Mouse (Mus musculus) spleen, adult 12 weeks (tissue): ENCODE measurements around the gene Far2.
"Not testable (repeated sequence)": the region's sequence is repeated elsewhere in the genome, so short reads cannot be mapped to it uniquely, and the experiment has no call there.

Source experiments
- DNase-seq: peaks from one replicate; pipeline ENCODE4 v3.0.0; 2022; ENCODE audit warnings: low spot score

Far2 gene

GRCm38 (mm10) chr6:148117696-148118095 lies 70.6 kb downstream of the Far2 start:
- DNase-seq = no peak

GRCm38 (mm10) chr6:148120703-148121102 lies 73.6 kb downstream of the Far2 start:
- DNase-seq = no peak

- not testable (repeated sequence) for DNase-seq
These were observed 79.8 kb downstream of the Far2 start for GRCm38 (mm10) chr6:148126851-148127250.

GRCm38 (mm10) chr6:148132314-148132713 lies 85.3 kb downstream of the Far2 start:
- DNase-seq = no peak

- DNase-seq = no peak
These were observed 86.5 kb downstream of the Far2 start for GRCm38 (mm10) chr6:148133536-148133935.

GRCm38 (mm10) chr6:148135769-148136382 lies 88.8 kb downstream of the Far2 start:
- DNase-seq = peak; percentile 20

GRCm38 (mm10) chr6:148139288-148139995 lies 92.4 kb downstream of the Far2 start:
- no peak for DNase-seq

- DNase-seq = no peak
These were observed 94.8 kb downstream of the Far2 start for GRCm38 (mm10) chr6:148141874-148142273.

- DNase-seq = no peak
These were observed 95.4 kb downstream of the Far2 start for GRCm38 (mm10) chr6:148142421-148142820.

- DNase-seq = not testable (repeated sequence)
These were observed 105.2 kb downstream of the Far2 start for GRCm38 (mm10) chr6:148152305-148152704.

- DNase-seq = no peak
These were observed 125.8 kb downstream of the Far2 start for GRCm38 (mm10) chr6:148172904-148173303.

- DNase-seq = no peak
These were observed 138.6 kb downstream of the Far2 start for GRCm38 (mm10) chr6:148185694-148186093.

GRCm38 (mm10) chr6:148193972-148194701 lies 147.1 kb downstream of the Far2 start:
- DNase-seq = no peak

- no peak for DNase-seq
These were observed 152.1 kb downstream of the Far2 start for GRCm38 (mm10) chr6:148199177-148199576.

- no peak for DNase-seq
These were observed 152.7 kb downstream of the Far2 start for GRCm38 (mm10) chr6:148199729-148200128.

- DNase-seq = no peak
These were observed 158.1 kb downstream of the Far2 start for GRCm38 (mm10) chr6:148205134-148205533.

- DNase-seq = no peak
These were observed 160.5 kb downstream of the Far2 start for GRCm38 (mm10) chr6:148207522-148207921.

GRCm38 (mm10) chr6:148211391-148211876 lies 164.4 kb downstream of the Far2 start:
- no peak for DNase-seq

GRCm38 (mm10) chr6:148211897-148212680 lies 165.0 kb downstream of the Far2 start, which contains the start of gene Ergic2:
TSS of gene Ergic2 (minus strand) at chr6:148212374.
- DNase-seq = peak; percentile 93

GRCm38 (mm10) chr6:148214765-148215164 lies 167.7 kb downstream of the Far2 start:
- peak; percentile 13 for DNase-seq

- DNase-seq = no peak
These were observed 169.7 kb downstream of the Far2 start for GRCm38 (mm10) chr6:148216752-148217151.
